Mouse (Mus musculus) granulocyte monocyte progenitor cell, adult 5-6 weeks (primary cell): ENCODE results near the gene Aqp5. TPM values are rescaled to one million over a fixed set of nuclear protein-coding genes. Genes with fewer than 3 reads are reported as not detected.

ENCODE experiments used
- ATAC-seq: replicated peaks from 2 replicates; pipeline ENCODE4 v1.8.0; 2016; ENCODE audit warnings: mild to moderate bottlenecking, moderate TSS enrichment, inconsistent platforms; ENCODE audit not compliant: poor library complexity, severe bottlenecking
- total RNA-seq, 2 experiments: library from RNA; stranded (forward) in 1 of 2; stranded (reverse) in 1 of 2; fragments of 200-712, 200-1000 nt in 1 of 2; fragments of >200 nt in 1 of 2; fragmentation: Nextera tagmentation in 1 of 2; gene quantifications; 2 replicates each; pipeline ENCODE4 v1.2.3; 2014 to 2017

Gene Aqp5
- total RNA-seq (2014; fragmentation: Nextera tagmentation) (not detected in 2 replicates), total RNA-seq (2017) (not detected in 2 replicates)

DNA sequence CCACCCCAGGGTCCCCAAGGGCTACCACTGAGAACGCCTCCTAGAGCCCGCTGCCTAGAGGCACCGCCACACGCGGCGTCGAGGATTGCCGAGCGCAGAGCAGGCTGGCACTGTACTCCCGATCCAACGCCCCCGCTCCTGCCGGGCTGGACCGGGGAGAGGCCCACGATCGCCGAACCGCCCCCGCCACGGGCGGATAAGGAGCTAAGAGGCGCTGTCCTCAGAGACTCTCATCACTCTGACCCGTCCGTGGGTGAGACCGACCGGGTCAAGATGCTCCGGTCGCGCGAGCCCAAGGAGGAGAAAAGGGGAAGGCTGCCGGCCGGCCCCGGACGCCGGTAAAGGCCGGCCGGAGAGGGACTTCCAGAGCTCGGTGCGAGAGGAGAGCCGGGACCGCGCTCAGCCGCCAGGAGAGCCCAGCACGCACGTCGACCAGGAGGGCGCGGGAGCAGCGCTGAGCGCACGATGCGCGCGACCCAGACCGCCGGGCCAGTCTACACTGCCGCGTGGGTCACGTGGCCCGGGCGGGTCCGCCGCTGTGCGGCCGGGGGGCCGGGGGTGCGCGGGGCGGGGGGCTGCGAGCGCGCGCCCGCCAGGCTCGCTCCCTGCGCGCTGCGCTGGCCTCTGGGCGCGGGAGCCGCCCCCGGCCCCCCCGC lies at the start of gene Aqp5:
TSS of gene Aqp5 (plus strand) at position 354 of the 656 bp plus-strand sequence.
- peak; percentile 41 for ATAC-seq

DNA sequence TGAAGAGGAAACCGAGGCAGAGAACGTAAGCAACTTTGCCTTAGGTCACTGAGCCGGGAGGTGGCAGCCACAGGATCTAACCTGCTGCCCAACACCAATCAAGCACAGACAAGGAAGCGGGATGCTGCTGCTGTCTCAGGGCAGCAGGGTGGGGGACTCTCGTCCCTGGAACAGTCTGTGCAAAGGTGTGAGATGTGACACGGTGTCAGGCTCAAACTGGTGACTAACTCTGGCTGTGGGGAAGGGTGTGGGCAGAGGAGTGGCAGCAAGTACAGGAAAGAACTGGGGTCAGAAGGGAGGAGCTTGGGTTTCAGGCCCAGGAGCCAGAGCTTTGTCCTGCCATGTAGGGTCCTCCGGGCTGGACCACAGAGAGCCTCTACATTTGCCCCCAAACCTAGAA lies 46.5 kb upstream of the Aqp5 start:
- ATAC-seq: no peak

DNA sequence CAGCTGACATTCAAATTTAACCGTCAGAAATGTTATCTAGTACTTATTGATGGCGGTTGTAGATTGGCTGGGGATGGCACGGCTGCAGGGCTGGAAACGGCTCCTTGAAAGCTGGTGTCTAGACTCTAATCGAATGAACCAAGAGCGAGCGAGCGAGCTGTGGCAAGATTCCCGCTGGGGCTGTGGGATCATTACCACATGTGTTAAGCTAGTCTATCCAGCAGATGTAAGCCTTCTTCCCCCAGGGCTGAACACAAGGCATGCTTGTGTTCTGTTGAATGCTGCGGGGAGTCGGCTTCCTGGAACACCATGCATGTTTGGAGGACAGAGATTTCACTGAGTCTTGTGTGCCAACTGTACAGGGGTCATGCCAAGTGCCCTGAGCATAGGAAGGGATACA lies 44.0 kb upstream of the Aqp5 start:
- ATAC-seq: no peak

DNA sequence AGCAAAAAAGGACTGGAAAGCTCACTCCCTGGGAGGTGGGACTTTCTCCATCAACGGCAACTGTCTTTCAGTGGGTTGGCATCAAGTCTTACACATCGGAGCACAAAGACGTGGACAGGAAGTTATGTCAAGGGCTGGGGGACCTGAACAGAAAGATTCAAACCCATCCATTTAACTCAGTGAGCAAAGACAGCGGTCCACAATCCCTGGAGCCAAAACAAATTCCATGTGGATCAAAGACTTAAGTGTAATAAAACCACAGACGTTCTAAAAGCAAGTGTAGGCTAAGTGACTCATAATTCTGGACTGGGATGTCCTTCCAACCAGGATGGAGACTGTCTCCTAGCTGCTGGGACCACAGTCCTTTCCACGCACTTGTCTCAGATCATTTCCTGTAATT lies 42.9 kb upstream of the Aqp5 start:
- no peak for ATAC-seq

DNA sequence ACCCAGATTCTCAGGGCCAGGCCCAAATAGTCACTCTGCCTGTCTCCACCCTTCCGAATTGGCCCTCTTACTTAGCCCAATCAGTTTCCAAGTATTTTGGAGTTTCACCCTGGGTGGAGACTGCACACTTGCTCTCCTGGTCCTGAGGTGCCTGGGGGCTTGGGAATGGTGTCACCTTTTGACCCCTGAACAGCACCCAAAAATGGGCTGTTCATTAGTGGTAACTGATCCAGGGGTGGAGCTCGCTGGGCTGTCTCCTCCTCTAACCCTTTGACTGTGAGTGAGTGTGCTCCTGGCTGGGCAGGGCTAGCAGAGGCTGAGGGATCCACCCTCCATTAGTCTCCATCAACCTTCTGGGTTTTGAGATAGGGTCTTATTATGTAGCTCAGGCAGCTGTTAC lies 40.7 kb upstream of the Aqp5 start:
- ATAC-seq: no peak

DNA sequence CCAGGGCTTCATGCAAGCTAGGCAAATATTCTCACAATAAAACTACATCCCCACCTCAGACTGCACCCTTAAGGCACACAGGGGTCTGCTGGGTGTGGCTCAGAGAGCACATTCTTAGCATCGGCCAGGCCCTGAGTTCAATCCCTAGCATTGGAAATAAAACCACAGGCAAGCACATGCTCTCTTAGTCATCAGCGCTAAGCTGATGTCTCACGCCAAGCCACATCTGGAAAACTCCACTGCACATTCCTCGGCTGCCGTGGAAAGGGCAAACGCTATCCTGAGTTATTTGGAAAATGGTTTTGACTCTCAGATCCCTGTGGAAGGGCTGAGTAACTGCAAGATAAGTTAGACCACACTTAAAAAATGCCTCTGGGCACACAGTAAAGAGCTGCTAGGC lies 36.8 kb upstream of the Aqp5 start:
- no peak for ATAC-seq

DNA sequence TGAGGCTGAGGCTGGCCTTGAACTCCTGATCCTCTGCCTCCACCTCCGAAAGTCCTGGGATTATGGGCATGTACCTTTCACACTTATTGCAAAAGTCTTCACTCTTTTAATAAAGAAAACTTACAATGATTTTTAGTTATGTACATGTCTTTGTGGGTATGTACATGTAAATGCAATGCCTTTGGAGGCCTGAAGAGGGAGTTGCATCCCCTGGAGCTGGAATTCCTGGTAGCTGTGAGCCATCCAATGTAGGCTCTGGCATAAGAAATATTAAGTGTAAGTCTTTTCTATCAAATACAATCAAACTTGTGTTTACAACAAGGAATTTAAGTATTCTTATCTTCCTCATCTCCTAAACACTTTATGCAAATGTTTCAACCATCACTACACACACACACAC lies 31.6 kb upstream of the Aqp5 start:
- ATAC-seq: no peak

DNA sequence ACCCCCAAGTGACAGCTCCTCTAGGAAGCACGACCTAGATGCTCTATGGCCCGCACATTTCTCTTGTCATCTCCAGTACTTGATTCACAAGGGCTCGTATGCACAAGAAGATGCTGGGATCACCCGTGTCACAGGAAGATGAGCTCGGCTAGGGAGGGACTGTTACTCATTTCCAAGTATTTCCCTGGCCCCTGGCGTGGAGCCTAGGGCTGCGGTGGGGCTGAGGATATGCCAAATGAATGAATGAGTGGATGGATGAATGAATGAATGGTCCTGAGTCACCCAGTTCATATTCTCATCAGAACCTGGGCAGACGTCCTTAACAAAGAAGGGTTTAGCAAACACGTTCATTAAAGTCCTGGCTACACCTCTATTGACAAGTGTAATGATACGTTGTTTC lies 30.3 kb upstream of the Aqp5 start:
- no peak for ATAC-seq

DNA sequence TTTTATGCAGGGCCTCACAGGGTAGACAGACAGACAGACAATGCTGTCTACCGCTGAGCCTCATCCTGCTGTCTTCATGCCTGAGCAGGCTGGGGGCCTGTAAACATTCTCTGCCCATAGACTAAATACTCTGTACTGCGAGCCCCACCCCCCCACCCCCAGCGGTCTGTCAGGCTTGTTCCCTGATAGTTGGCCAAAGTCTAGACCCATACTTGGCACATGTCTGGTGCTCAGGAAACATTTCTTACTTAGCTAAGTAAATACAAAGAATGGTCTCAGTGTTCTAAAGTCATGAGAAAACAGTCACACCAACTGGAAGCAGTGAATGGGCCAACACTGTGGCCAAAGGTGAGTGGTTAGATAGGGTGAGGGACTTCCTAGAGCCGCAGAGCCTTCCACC lies 23.2 kb upstream of the Aqp5 start:
- ATAC-seq: no peak

DNA sequence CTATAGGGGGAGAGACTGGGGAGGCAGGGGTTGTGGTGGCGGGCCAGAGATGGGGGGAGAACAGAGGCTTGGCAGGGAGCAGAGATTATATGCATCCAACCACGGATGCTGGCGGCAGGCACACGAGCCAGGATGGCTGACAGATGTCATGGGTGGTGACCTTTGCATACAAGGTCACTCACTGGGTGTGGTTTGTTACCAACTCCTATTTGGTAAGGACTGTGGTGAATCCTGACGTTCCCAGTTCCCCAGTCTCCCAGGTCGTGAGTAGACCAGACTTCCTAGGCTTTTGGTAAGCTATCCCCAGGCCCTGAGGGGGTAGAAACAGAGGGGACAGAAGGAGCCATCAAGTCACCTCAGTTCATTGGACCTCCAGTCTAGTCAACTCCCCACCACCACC lies 21.9 kb upstream of the Aqp5 start:
- no peak for ATAC-seq

DNA sequence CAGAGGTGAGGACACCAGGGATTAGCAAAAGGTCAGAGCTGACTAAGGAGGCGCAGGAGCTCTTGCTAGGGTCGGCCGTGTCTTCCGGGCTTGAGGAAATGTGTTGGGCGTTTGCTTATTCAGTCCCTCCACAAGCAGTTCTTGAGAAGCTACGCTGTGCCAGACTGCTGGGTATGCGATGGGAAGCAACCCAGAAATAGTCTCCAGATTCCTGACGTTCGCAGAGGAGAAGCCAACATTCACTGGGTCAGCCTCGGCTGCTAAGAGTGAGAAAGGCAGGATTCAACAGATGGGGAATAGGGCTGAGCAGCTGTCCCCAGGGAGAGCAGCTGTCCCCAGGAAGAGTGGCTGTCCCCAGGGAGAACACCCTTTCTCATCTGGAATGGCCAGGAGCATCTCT lies 21.5 kb upstream of the Aqp5 start:
- no peak for ATAC-seq

DNA sequence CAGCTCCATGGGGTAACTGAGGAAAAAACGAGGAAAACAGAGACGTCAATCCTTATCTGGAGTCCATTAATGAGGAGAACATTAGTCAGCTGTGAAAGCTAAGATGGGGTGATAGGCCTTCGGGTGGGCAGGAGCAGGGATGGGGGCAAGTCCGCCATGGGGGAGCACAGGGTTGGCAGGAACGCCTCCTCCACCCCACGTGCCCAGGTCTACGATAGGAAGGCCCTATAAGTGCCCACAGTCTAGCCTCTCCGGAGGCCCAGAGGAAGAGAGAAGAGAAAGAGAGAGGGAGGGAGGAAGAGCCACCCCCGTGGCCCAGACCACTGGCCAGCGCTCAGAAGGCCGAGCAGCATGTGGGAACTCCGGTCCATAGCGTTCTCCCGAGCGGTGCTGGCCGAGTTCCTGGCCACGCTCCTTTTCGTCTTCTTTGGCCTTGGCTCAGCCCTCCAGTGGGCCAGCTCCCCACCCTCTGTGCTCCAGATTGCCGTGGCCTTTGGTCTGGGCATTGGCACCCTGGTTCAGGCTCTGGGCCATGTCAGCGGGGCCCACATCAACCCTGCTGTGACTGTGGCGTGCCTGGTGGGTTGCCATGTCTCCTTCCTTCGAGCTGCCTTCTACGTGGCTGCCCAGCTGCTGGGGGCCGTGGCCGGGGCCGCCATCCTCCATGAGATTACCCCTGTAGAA lies 11.6 kb upstream of the Aqp5 start, which contains the start of gene Aqp2:
TSS of gene Aqp2 (plus strand) at position 254 of the 684 bp plus-strand sequence.
- no peak for ATAC-seq

DNA sequence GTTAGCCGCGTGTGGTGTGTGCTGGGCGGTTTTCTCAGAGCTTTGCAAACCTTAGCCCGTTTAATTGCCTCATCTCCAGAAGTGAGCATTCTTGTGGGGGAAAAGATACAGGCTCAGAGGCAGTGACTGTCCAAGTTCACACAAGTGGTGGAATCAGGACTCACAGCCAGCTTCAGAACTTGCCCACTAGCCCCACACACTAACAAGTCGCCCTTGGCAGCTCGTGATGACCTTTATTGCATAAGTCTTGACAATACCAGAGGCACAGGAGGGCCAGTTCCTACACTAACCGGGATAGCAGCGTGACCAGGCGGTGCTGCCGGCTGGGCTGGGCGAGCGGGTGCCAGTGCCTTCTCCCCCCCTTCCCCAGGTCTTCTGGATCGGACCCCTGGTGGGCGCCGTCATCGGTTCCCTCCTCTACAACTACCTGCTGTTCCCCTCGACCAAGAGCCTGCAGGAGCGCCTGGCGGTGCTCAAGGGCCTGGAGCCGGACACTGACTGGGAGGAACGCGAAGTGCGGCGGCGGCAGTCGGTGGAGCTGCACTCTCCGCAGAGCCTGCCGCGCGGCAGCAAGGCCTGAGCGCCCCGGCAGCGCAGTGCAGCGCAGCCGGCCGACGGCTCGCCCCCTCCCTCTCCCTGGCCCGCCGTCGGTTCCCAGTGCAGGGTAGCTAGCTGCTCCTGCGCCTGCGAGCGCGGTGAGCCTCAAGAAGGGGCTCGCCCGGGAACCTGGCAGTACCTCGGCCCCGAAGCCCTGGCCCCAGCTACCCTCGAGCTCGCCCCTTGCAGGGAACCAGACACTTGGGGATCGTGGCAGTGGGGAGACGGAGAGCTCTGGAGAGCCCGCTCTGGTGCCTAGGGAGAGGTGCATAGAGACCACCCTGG lies 6.9 kb upstream of the Aqp5 start:
- ATAC-seq: peak; percentile 55

DNA sequence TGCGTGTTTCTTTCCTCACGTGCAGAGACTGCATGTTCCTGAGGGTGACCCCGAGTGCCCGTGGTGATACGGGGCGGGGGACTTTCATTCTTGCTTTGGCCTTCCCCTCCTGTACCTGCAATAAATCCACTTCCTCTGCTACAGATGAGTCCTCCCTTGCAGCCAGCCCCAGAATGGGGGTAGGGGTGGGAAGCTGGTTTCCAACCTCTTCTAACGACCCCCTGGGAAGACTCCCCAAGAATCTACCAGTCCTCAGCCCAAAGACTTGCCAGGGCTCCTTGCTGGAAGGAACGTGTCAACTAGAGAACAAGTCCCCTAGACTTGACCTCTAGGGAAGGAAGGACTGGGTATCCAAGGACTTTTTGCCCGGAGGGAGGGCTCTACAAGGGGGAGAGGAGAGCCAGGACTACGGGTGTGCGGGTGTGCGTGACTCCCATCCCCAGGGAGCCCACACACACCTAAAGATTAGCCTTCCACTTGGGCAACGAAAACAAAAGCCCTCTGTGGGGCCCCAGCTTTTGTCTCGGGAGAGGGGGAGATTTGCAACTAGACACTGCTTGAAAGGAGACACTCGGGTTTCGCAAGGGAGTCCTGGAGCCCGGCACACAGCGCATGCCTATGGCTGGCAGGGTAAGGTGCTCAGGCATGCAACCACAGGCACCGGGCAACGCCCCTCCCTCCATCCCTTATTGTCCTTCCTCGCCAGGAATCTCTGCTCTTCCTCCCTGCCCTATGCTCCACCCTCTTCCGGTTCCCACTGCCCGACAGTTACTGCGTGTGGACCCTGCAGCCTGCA lies 6.0 kb upstream of the Aqp5 start:
- peak; percentile 55 for ATAC-seq

DNA sequence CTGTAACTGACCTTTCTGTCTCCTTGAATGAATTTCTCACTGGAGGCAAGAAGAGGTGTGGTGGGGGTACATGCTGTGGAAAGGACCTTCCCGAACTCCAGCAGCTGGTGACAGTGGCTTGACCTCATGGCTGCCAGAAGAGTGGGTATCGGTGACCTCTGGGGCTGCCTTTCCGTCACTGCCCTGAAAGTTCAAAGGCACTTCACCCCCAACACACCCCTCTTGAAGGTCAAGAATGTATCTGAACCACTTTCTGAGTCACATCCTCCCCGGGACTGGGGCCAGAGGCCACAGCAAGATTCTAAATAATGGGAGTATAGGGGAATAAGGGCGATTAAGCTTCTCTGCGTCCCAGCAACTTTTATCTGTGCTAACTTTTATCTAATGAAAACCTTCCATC lies 4.8 kb upstream of the Aqp5 start:
- ATAC-seq: no peak

DNA sequence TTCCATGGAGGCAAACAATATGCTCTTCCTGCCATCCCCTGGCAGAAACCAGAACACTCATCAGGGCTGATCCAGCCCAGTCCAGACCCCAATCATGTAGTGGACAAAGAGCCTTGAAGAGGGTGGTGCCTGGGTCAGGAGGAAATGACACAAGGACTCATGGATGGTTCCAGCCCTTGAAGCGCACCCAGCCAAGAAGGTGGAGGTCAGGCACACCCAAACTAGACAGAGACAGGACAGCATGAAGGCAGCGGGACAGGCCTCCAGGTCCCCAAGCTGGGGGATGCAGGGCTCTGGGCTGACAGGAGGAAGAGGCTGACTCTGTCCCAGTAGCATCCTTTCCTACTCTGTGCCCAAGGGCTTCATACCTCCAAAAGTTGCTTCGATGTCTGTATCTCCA lies 4.1 kb upstream of the Aqp5 start:
- ATAC-seq: no peak

DNA sequence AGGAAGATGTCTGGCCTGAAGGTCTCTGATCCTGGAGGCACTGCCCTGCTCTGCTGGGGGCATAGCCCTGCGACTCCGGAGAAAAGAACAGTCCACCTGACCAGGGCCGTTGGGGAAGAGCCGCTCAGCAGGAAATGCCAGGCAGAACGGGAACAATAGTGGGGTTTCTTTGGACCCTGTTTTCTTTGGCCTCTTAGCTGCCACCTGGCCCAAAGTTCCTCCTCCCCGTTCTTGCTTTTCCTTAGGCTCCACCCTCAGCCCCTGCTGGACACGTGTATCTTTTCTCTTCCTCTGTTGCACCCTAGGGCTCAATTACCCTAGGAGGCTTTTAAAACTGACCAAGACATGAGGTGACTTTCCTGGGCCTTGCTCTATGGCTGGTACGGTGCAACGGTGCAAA lies 1.3 kb upstream of the Aqp5 start:
- ATAC-seq: no peak

DNA sequence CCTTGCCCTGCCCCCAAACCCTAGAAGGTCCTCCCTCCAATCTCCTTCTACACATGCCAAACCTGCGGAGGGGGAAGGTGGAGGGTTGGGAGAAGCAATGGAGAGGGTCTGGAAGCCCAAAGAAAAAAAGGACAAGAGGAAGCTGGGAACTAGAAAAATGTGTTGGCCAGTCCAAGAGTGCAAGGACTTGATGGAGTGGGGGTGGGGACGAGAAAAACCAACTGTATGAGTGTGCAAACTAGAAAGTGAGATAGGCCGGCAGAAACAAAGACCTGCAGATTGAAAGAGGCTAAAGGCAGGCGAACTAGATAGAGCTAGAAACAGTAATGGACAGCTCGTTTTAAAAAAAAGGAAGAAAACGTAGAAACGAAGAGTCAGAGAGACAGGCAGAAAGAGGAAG lies 878 bp upstream of the Aqp5 start:
- no peak for ATAC-seq

DNA sequence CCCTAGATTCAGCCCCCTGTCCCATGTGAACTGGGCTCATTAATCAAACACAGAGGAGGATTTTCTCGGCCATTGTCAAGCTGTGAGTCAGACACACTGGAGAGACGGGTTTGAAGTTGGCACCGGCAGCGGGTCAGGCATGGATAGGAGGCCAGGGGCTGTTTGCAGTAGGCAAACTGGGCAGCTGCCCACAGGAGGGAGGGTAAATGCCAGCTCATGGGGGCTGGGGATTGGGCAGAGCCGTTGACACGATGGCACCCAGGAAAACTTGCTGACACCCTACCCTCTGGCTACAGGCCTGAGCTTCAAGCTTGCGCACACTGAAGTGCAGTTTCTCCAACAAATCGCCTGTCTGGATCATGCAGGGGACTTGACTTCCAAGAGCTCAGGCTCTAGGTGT lies 1.6 kb downstream of the Aqp5 start:
- ATAC-seq: no peak

DNA sequence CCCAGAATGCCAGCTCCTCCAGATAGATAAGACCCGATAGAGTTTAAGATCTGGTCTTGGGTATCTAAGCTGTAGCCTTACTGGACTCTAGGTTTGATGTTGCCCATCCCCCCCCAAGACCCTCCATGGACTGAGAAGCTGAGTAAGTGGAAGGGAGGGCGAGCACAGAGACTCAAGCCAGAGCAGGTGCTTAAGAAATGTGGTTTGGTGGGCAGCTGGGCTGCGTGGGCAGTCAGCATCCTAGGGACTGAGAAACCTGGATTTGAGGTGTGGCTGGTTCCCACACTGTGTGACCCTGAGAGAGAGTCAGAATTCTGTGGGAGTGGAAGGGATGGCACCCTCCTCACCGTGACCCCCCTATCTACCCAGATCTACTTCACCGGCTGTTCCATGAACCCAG lies 2.3 kb downstream of the Aqp5 start:
- no peak for ATAC-seq
